Mouse (Mus musculus) embryo, embryonic 11 days (tissue): ENCODE measurements around the gene Fgfr2.
"Not testable (repeated sequence)": the region's sequence is repeated elsewhere in the genome, so short reads cannot be mapped to it uniquely, and the experiment has no call there.

Source experiments
- DNase-seq: peaks from one replicate; pipeline ENCODE4 v3.0.0-alpha.2; 2015

The Fgfr2 gene

GRCm38 (mm10) chr7:130455587-130456246 is 2667.4 kb downstream of the Fgfr2 start:
- no peak for DNase-seq

GRCm38 (mm10) chr7:130454226-130454625 is 2668.9 kb downstream of the Fgfr2 start:
- DNase-seq: no peak

GRCm38 (mm10) chr7:130435776-130436175 is 2687.4 kb downstream of the Fgfr2 start:
- no peak for DNase-seq

GRCm38 (mm10) chr7:130432141-130432540 is 2691.0 kb downstream of the Fgfr2 start:
- DNase-seq: no peak

GRCm38 (mm10) chr7:130426586-130426985 is 2696.6 kb downstream of the Fgfr2 start:
- peak; percentile 88 for DNase-seq

- DNase-seq: peak; percentile 26
Measured at GRCm38 (mm10) chr7:130425991-130426390, 2697.2 kb downstream of the Fgfr2 start.

GRCm38 (mm10) chr7:130419961-130420360 is 2703.2 kb downstream of the Fgfr2 start:
- DNase-seq: no peak

- no peak for DNase-seq
Measured at GRCm38 (mm10) chr7:130407622-130408021, 2715.5 kb downstream of the Fgfr2 start.

- peak; percentile 34 for DNase-seq
Measured at GRCm38 (mm10) chr7:130403346-130403745, 2719.8 kb downstream of the Fgfr2 start.

GRCm38 (mm10) chr7:130394697-130395096 is 2728.5 kb downstream of the Fgfr2 start:
- no peak for DNase-seq

GRCm38 (mm10) chr7:130390060-130390459 is 2733.1 kb downstream of the Fgfr2 start:
- DNase-seq: not testable (repeated sequence)

- no peak for DNase-seq
Measured at GRCm38 (mm10) chr7:130386308-130386707, 2736.8 kb downstream of the Fgfr2 start.

- no peak for DNase-seq
Measured at GRCm38 (mm10) chr7:130385732-130386294, 2737.3 kb downstream of the Fgfr2 start.

GRCm38 (mm10) chr7:130382126-130382525 is 2741.0 kb downstream of the Fgfr2 start:
- DNase-seq: no peak

GRCm38 (mm10) chr7:130381387-130381951 is 2741.7 kb downstream of the Fgfr2 start:
- DNase-seq: no peak

- no peak for DNase-seq
Measured at GRCm38 (mm10) chr7:130380769-130381355, 2742.3 kb downstream of the Fgfr2 start.

- DNase-seq: no peak
Measured at GRCm38 (mm10) chr7:130380367-130380766, 2742.8 kb downstream of the Fgfr2 start.

- no peak for DNase-seq
Measured at GRCm38 (mm10) chr7:130379886-130380285, 2743.3 kb downstream of the Fgfr2 start.

- DNase-seq: no peak
Measured at GRCm38 (mm10) chr7:130378308-130378707, 2744.8 kb downstream of the Fgfr2 start.

- no peak for DNase-seq
Measured at GRCm38 (mm10) chr7:130374311-130374710, 2748.8 kb downstream of the Fgfr2 start.

GRCm38 (mm10) chr7:130368827-130369641 is 2754.1 kb downstream of the Fgfr2 start:
- DNase-seq: peak; percentile 79

- DNase-seq: peak; percentile 46
Measured at GRCm38 (mm10) chr7:130368036-130368826, 2754.9 kb downstream of the Fgfr2 start.
